Mouse (Mus musculus) ES-CJ7 (cell line): ENCODE data around the gene Osm.

ENCODE experiments used
- DNase-seq: peaks from one replicate; pipeline ENCODE4 v3.0.0; 2011; ENCODE audit warnings: low read depth, low spot score

Osm gene

GRCm38 (mm10) chr11:4238167-4238566 is 1.9 kb downstream of the Osm start:
- DNase-seq: no peak

- DNase-seq: no peak
Measured at GRCm38 (mm10) chr11:4239691-4240090, 3.5 kb downstream of the Osm start.

GRCm38 (mm10) chr11:4240151-4240550 is 3.9 kb downstream of the Osm start:
- no peak for DNase-seq

- no peak for DNase-seq
Measured at GRCm38 (mm10) chr11:4241180-4241579, 5.0 kb downstream of the Osm start.

GRCm38 (mm10) chr11:4246126-4246525 is 9.9 kb downstream of the Osm start:
- DNase-seq: peak; percentile 94

GRCm38 (mm10) chr11:4246623-4247022 is 10.4 kb downstream of the Osm start:
- no peak for DNase-seq

- DNase-seq: peak; percentile 59
Measured at GRCm38 (mm10) chr11:4247201-4247959, 11.2 kb downstream of the Osm start.

GRCm38 (mm10) chr11:4249151-4249550 is 12.9 kb downstream of the Osm start:
- DNase-seq: no peak

- no peak for DNase-seq
Measured at GRCm38 (mm10) chr11:4250290-4250689, 14.1 kb downstream of the Osm start.

- DNase-seq: no peak
Measured at GRCm38 (mm10) chr11:4251376-4251775, 15.2 kb downstream of the Osm start.

- DNase-seq: peak; percentile 62
Measured at GRCm38 (mm10) chr11:4252886-4253285, 16.7 kb downstream of the Osm start.

GRCm38 (mm10) chr11:4256846-4257607 is 20.8 kb downstream of the Osm start, which contains the start of gene Lif:
Gene Lif (plus strand): TSS chr11:4257557.
- no peak for DNase-seq

GRCm38 (mm10) chr11:4257756-4258155 is 21.5 kb downstream of the Osm start:
- DNase-seq: no peak

- DNase-seq: peak; percentile 73
Measured at GRCm38 (mm10) chr11:4258657-4259082, 22.4 kb downstream of the Osm start.

- DNase-seq: no peak
Measured at GRCm38 (mm10) chr11:4260463-4261187, 24.4 kb downstream of the Osm start.

- DNase-seq: peak; percentile 59
Measured at GRCm38 (mm10) chr11:4261188-4261494, 24.9 kb downstream of the Osm start.

GRCm38 (mm10) chr11:4261969-4262368 is 25.7 kb downstream of the Osm start:
- peak; percentile 76 for DNase-seq

GRCm38 (mm10) chr11:4262847-4263246 is 26.6 kb downstream of the Osm start:
- no peak for DNase-seq

- no peak for DNase-seq
Measured at GRCm38 (mm10) chr11:4263296-4263695, 27.1 kb downstream of the Osm start.

GRCm38 (mm10) chr11:4264066-4264465 is 27.8 kb downstream of the Osm start:
- DNase-seq: no peak

- peak; percentile 71 for DNase-seq
Measured at GRCm38 (mm10) chr11:4266271-4267201, 30.3 kb downstream of the Osm start.
